Mouse (Mus musculus) liver, postnatal 0 days (tissue): ENCODE results near the gene Rhoj.

Source experiments
- CTCF ChIP-seq: sonication (generic); IDR thresholded peaks from 2 replicates; pipeline ENCODE4 v1.5.1; 2016; ENCODE audit warnings: antibody characterized with exemption, low read depth
- EP300 ChIP-seq: IDR thresholded peaks from 2 replicates; pipeline ENCODE4 v1.6.1; 2016; ENCODE audit warnings: antibody characterized with exemption, low read depth, mild to moderate bottlenecking

DNA sequence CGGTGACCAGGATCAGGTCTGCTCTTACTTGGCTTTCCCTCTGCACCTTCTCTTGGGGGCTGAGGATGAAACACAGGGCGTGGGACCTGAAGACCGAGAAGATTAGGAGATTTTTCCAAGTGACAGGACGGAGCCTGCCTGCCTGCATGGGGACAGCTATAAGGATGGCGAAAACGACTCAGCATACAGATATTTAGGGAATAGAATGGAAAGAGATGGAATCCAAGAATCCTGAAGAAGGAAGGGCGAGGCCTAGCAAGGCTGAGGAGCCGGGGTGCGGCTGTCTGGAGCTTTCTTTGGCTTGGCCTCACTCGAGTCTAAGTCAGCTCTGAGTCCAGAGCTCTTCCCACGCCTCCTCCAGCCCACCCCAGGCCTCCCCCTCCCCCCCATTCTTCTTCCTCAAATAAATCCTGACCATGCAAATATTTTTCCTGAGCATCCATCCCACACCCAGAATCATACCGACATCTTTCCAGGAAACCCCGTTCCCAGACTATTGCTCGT is 57.6 kb downstream of the Rhoj start:
- TF ChIP-seq CTCF (no peak), EP300 (no peak)
